Mouse (Mus musculus) left cerebral cortex, postnatal 36 days (tissue): ENCODE measurements around the gene Mea1. TPM values are rescaled to one million over a fixed set of nuclear protein-coding genes. Genes with fewer than 3 reads are reported as not detected.

ENCODE experiments used
- DNase-seq, 2 experiments: peaks; one replicate each; pipeline ENCODE4 v3.0.0; 2021 to 2022; ENCODE audit warnings: low spot score in 2 of 2, mixed read lengths in 1 of 2
- intact Hi-C: fragments of 180-260 bp; cut with DNase I; formaldehyde crosslinking; loops from one replicate; pipeline ENCODE4 v1.15.1; 2025
- total RNA-seq, 2 experiments: library from RNA; stranded (reverse); gene quantifications; 2 replicates each; pipeline ENCODE4 v1.2.3; 2021

Mea1 gene
- total RNA-seq, 2 experiments from 2014 or later = 118 to 128 TPM

DNA sequence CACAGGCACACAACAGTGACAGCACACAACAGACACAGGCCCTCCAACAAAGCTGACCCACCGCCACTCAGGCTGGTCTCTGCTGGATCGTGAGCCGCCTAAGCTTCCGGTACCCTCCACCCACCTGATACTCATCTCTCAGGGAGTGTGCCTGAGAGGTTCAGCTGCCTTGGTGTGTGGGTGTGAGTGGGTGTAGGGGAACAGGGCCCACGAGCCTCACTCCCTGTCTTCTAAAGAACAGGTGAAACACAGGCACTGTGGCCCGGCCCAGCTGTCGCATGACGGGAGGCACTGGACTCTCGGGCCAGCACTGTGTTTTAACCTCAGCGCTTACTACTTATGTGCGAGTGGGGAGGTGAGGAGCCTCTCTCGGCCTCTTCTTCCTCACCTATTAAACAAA, 23.5 kb downstream of the Mea1 start:
- intact Hi-C loops = no loop called here
- no peak for DNase-seq

DNA sequence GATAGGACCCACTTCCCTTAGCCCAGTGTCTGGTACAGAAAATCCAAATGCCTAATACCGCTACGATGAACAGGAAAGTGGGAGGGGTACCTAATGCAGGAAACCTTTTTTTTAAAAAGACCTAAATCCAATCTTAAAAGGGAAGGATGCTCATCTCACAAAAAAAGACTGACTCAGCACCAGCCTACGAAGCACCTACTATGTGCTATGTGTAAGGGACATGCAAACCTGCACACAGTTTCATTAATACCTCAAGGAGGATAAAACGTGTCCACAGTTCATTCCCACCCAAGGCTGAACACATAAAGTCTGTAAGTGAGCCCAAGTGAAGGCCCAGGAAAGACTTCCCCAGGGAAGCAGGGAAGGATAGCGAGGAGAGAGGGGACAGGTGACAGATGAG, 23.9 kb downstream of the Mea1 start:
- no peak for DNase-seq
- intact Hi-C loops = no loop called here

DNA sequence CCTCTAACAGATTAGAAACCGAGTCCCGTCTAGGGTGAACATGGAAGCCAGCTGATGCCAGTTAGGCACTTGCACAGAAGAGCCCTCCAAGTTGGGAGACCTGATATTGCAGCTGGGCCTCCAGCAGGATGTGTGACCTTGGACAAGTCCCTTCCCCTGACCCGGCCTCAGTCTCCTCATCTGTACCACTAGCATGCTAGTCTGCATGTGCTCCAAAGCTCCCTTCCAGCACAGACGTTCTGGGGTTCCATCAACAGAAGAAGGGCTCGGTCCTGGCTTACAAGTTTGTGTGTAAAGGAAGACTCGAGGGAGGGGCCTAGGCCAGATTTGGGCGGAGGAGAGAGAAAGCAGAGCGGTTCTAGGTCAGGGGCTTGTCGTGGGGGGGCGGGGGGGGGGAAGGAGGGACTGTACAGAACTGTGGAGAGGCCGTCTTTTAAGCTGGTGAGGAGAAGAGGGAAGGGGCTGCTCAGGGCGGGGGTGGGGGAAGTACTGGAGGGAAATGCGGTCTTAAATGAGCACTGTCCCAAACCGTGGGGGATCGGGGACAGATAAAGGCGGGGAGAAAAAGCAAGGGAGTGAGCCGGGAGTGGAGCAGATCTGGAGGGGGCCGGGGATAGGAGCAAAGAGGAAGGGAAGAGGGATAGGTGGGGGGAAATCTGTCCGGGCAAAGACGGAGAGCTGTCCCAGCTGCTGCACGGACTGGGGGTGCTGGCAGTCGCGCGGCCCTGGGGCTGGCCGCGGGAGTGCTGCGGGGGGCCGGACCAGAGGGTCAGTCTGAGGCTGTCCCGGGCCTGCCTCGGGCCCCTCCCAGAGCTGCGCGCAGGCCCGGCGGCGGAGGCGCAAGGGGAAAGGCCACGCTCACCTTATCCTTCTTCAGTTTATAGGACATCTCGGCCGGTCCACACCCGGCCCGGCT, 25.6 kb downstream of the Mea1 start:
- DNase-seq = no peak
- intact Hi-C loops = no loop called here

DNA sequence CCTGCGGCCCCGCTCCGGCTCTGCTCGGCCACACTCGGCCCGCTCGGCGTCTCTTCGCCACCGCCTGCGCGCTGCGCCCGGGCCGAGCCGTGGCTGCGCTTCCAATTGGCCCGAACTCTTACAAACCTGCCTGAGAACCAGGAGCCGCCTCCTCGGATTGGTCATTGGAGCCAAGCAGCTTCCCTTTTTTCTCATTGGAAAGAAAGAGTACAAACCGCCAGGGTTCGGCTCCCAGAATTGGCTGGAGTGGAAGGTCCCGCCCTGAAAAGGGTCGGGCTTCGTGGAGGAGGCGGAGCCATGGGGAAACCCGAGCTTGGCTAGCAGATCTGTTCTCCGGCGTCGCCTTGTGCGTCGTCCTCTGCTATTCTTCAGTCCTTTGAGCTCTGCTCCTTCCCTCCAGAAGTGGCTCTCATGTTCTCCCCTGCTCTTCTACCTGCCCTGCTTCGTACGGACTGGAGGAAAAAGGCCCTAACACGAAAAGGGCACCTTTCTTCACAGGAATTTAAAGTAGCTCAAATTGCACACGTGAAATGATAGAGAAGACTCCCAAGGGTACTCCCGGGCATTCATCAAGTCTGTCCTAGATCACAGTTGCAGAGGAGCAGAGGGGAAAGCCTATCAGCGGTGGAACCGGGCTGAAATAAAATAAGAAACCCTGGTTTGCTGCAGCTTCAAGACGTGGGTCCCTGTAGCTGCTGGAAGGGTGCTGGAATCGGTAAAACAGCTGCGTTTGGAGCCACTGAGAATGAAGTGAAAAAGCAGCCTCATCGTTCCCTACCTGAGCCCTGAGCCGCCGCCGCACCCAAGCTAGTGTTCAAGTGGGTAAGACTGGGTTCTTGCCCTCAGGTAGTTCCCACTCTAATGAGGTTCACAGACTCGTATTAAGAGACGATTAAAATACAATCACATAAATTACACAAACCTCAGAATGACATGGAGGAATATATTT, 26.6 kb downstream of the Mea1 start, which contains the start of gene Ppp2r5d:
Ppp2r5d (minus strand) TSS at position 225 of the 949 bp plus-strand sequence.
- intact Hi-C loops = no loop called here
- DNase-seq = peak; percentile 95 to 96

DNA sequence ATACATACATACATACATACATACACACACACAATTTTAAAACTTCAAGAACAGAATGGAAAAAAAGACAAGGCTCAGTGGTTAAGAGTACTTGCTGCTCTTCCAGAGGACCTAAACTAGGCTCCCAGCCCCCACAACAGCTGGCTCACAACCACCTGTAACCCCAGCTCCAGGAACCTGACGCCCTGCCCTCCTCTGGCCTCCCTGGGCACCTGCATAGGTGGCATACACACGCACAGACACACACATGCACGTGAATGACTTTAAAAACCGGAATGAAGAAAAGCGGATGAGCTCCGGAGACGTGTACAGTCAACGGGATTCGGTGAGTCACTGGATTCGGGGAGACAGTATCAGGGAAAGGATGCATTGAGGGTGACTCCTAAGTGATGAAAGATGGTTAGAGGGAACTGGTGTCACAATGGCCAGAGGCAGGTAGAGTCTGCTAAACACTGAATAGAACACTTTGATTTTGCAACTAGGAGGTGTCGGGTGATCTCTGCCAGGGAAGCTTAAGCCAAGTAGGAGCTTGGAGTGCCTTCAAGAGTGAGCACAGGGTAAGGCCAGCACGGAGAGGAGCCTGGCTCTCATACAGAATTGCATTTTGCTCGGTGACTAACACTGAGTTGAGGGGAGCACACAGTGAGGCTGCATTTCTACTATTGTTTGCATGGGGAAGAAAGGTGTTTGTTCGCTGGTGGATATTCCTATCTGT, 27.9 kb downstream of the Mea1 start:
- intact Hi-C loops = no loop called here

DNA sequence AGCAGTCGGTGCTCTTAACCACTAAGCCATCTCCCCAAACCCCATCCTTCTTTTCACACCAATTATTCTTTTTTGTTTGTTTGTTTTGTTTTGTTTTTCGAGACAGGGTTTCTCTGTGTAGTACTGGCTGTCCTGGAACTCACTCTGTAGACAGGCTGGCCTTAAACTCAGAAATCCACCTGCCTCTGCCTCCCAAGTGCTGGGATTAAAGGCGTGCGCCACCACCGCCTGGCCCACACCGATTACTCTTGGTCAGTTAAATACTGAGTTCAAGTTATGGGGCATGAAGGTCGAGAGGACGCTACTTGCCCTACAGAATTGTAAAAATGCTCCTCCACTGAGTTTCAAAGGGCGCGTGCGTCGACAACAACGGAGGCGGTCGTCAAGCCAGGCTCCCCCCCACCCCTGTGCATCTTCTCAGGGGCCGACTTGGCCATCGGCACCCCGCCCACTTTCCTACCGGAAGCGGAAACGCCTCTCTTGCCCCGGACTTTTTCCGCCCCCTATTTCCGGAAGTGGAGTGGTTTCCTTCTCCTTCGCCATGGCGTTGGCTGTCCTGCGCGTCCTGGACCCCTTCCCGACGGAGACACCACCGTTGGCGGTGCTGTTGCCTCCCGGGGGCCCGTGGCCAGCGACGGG, 32.5 kb downstream of the Mea1 start, which contains the start of gene Pex6:
Pex6 (plus strand) TSS at position 505 of the 639 bp plus-strand sequence.
- intact Hi-C loops = loop anchor here (5.0 kb wide), 1 partner anchor 39 kb away; the partner anchor contains the start of gene Rrp36
- peak; percentile 92 to 93 for DNase-seq

More for the DNA sequence above, 27.9 kb downstream of the Mea1 start:
- no peak for DNase-seq

DNA sequence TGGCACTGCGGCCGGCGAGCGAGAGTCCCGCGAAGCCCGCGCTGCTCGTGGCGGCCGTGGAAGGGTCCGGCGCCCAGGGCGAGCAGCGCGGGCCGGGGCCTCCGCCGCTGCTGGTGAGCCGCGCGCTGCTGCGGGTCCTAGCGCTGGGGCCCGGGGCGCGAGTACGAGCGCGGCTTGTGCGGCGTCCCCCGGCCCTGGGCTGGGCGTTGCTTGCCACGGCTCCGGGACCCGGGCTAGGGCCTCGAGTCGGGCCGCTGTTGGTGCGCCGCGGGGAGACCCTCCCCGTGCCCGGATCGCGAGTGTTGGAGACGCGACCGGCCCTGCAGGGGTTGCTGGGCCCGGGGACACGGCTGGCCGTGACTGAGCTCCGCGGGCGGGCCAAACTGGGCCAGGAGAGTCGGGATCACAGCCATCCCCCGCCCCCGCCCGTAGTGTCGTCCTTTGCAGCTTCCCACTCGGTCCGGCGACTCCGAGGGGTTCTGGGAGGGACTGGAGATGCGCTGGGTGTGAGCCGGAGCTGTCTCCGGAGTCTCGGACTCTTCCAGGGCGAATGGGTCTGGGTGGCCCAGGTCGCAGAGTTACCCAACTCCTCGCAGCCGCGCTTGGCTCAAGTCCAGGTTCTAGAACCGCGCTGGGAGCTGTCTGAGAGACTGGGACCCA, 33.1 kb downstream of the Mea1 start:
- intact Hi-C loops = loop anchor here (5.0 kb wide), 1 partner anchor 39 kb away; the partner anchor contains the start of gene Rrp36
- DNase-seq = peak; percentile 33 to 34

DNA sequence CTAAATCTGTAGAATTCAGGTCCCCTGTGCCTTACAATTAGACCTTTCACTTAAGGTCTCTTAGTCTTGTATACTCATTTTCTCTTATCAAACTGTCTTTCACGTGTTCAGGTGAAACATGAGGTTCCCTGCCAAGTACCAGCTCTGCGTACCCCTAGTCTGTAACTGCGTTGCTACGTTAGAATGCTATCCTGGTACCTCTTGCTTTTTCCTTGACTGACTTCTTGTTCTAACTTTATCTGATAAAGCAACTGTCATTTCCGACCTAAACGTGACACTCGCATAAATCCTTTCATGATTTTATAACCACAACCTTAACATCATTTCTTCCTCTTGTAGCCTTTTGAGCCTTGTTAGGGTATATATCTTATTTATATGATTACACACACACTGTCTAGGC, 33.8 kb downstream of the Mea1 start:
- no peak for DNase-seq
- intact Hi-C loops = loop anchor here (5.0 kb wide), 1 partner anchor 40 kb away; the partner anchor contains the start of gene Rrp36

DNA sequence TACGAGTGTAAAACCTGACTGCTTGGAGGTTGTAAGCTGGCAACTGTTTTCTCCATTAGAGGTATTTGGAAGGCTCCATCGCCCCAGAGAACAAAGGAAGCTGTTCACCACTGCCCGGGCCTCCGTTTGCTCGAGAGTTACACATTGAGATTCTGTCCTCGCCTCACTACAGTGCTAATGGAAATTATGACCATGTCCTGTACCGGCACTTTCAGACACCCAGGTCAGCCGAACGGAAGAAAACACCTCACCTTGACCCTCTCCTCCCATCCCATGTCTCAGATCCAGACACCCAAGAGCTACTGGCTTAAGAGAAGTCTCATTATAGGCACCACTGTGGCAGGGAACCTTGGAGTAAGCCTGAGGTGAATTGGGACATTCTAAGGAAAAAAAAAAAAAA, 35.3 kb downstream of the Mea1 start:
- no peak for DNase-seq
- intact Hi-C loops = loop anchor here (5.0 kb wide), 1 partner anchor 42 kb away; the partner anchor contains the start of gene Rrp36

DNA sequence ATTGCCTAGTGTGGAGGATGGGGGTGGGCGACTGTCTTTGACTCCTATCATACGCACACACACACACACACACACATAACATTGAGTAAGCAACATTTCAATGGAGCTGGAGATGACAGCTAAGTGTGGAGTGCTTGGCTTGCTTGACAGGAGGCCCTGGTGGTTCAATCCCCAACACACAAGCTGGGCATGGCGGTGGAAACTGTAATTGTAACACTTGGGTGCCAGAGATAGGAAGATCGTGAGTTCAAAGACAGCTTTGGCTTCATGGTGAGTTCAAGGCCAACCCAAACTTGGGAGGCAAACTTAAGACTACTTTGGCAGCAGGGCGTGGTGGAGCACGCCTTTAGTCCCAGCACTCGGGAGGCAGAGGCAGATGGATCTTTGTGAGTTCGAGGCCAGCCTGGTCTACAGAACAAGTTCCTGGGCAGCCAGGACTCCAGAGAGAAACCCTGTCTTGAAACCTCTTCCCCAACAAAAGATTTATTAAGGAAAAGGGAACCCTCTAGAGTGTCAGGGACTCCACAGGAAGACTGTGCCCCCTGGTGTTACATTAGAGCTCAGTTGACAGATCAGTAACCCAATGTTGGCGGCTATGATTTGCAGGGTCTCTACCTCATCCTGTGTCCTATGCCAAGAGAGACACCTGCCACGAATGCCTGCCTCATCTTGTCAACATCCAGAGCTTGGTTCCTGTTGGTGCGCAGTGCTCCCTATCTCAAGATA, 36.3 kb downstream of the Mea1 start:
- no peak for DNase-seq

DNA sequence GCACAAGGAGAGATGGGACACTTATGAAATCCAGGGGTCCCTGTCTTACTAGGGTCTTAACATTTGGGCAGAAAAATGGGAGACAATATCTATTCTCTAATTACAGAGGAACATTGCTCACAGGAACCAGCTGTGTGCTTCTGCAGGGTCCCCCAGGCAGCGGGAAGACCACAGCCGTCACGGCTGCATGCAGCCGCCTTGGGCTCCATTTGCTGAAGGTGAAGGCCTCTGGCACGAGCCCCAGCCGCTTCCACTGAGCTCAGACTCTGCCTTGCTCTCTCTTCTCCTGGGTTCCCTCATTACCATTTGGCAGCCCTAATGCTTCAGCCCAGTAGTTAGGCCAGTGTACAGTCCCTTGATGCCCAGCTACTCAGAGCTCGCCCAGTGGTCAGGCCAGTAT, 42.5 kb downstream of the Mea1 start:
- no peak for DNase-seq

More for the DNA sequence above, 36.3 kb downstream of the Mea1 start:
- intact Hi-C loops = loop anchor here (5.0 kb wide), 1 partner anchor 43 kb away; the partner anchor contains the start of gene Rrp36

DNA sequence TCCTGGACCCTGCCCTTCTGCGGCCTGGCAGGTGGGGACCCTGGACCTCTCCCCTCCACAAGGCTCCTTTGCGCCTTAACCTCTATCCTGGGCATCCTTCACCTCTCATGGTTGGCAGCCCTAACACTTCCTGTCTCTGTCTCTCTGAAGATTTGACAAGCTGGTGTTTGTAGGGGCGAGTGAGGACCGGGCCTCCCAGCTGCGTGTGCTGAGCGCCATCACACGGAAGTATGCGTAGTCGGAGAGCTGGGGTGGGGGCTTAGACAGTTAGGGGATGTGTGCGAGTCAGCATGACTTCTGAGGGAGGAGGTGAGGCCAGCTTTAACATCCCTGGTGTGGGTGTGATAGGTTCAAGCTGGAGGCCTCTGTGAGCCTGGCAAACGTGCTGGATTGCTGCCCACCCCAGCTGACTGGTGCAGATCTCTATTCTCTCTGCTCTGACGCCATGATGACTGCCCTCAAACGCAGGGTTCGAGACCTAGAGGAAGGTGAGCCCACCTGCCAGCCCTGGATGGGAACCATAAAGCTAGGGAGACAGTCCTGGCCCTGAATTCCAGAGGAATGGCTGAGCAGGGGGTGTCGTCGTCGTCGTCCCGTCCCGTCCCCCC, 46.0 kb downstream of the Mea1 start:
- intact Hi-C loops = no loop called here
- no peak for DNase-seq

More for the DNA sequence above, 42.5 kb downstream of the Mea1 start:
- intact Hi-C loops = no loop called here

DNA sequence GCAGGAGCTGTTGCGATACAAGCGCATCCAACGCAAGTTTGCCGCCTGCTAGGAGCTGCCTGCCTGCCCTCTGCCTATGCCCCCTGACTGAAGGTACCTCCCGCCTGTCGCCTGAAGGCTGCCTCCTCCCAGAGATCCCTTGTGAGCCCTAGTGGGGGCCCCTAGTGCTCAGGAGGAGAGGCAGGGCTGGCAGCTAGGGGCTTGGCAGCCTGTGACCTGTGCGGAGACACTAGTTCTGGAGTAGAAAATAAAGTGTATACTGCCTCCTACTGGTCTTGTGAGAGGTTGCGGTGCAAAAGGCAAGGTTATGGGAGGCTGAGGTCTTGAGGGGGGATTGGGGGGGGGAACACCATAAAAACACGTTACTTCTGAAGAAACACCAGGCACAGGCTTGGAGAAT, 46.7 kb downstream of the Mea1 start:
- intact Hi-C loops = no loop called here
- DNase-seq = no peak

DNA sequence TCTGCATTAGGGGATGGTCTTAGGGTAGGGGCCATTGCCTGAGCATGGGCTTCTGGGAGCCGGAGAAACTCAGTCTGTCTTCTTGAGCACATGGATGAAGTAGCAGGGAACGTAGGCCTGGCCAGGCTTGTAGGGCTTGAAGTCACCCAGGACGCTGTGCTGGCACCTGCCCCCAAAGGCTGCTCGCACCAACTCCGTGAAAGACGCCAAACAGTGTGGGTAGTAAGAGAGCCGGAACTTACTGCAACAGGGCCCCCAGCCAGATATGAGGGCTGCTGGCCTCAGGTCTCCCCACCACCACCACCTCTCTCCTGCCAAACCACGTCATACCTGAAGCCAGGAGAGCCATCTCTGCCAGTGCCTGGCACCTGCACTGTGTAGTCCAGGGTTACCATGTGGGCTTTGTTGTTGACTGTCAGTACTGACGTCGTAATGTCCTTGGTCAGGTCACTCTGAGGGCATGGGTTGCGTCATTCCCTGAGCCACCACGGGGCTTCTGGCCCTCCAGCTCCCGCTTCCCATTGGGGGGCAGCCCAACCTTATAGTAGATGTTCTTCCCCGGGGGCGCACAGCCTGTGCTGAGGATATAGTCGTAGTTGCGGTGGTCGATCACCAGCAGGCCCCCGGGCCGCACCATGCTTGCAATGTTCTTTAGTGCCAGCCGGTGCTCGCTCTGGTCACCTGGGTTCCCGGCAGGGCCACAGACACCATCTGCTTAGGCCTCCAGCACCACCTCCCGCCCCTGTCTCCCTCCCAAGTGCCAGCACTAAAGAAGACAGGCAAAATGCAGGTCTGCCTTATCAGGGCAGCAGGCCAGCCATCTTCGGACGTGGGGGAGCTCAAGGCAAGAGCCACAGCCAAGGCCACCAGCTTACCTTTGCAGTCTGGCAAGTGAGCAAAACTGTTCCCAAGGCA, 47.4 kb downstream of the Mea1 start:
- DNase-seq = no peak
- intact Hi-C loops = no loop called here

DNA sequence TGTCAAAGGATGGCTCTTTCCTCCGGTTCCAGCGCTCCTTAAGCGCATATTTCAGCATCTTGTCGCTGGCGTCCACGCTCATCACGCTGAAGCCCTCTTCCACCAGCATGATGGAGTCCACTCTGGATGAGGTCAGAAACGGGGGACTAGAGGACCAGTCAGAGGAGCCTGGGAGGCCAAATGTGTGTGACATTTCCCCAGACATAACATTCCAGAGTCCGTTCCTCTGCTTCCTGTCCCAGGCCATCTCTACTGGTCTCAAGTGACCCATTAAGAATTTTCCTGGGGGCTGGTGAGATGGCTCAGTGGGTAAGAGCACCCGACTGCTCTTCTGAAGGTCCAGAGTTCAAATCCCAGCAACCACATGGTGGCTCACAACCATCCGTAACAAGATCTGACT, 48.7 kb downstream of the Mea1 start:
- DNase-seq = no peak
- intact Hi-C loops = no loop called here

DNA sequence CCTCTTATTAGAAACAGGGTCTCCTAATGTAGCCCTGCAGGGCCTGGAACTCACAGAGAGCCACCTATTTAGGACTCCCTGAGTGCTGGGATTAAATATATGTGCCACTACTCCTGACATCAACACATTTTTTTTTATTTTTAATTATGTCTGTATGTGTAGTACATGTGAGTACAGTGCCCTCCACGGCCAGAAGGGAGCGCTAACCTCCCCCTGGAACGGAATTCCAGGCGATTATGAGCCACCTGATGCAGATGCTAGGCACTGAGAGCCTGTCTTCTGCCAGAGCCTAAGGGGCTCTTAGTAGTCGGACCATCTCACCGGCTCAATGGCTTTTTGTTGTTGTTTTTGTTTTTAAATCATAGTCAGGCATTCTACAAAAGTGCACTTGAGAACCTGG, 49.4 kb downstream of the Mea1 start:
- no peak for DNase-seq
- intact Hi-C loops = no loop called here
